Mouse (Mus musculus): Measurements from ENCODE around the gene Fez2.

- TF ChIP-seq CTCF (IDR thresholded peaks at IDR 0.05; ENCODE audit: low read depth): no peak
- no peak for TF ChIP-seq EP300 (optimal IDR thresholded peaks at IDR 0.05)
Measured at GRCm38 (mm10) chr17:78358251-78358726, 59.7 kb downstream of the Fez2 start.

Data from stomach, postnatal 0 days (tissue).